Mouse (Mus musculus) liver, embryonic 14.5 days (tissue): Measurements from ENCODE around the gene Rfx2. TPM values are rescaled to one million over a fixed set of nuclear protein-coding genes. Genes with fewer than 3 reads are reported as not detected.

ENCODE experiments used
- ATAC-seq: fragments of 200-750 bp; cut with Nextera tagmentation; 2 replicates; pipeline ENCODE4 v1.8.0; 2017; ENCODE audit warnings: moderate number of reproducible peaks, mild to moderate bottlenecking, moderate library complexity; ENCODE audit not compliant: insufficient read depth
- DNase-seq, 3 experiments: peaks; one replicate each; pipeline ENCODE4 v3.0.0-alpha.2; 2012 to 2013; ENCODE audit warnings: low read depth in 3 of 3, low spot score in 3 of 3
- H3K27ac ChIP-seq: fragments of 300-500 bp; sonication (generic); 2 replicates; pipeline ENCODE4 v1.5.1; 2014; ENCODE audit warnings: moderate library complexity, mild to moderate bottlenecking, control low read depth, inconsistent platforms
- H3K27me3 ChIP-seq: fragments of 300-500 bp; sonication (generic); 2 replicates; pipeline ENCODE4 v1.6.1; 2014; ENCODE audit warnings: mild to moderate bottlenecking, low read length, moderate library complexity; ENCODE audit not compliant: control insufficient read depth, insufficient read depth
- H3K36me3 ChIP-seq: fragments of 300-500 bp; sonication (generic); replicated peaks from 2 replicates; pipeline ENCODE4 v1.6.1; 2014; ENCODE audit warnings: low read depth; ENCODE audit not compliant: control insufficient read depth, insufficient read depth
- H3K4me1 ChIP-seq, 2 experiments: fragments of 200-500 bp in 1 of 2; fragments of 300-500 bp in 1 of 2; sonication (generic) in 1 of 2; replicated peaks; 2 replicates each; pipeline ENCODE4 v1.6.1; 2012 to 2014; ENCODE audit warnings: antibody characterized with exemption in 1 of 2, inconsistent platforms in 1 of 2, low read length in 1 of 2; ENCODE audit not compliant: control insufficient read depth in 2 of 2, insufficient read depth in 2 of 2
- H3K4me2 ChIP-seq: fragments of 300-500 bp; sonication (generic); 2 replicates; pipeline ENCODE4 v1.6.1; 2014; ENCODE audit warnings: low read depth, mild to moderate bottlenecking, control low read depth, moderate library complexity
- H3K4me3 ChIP-seq, 2 experiments: fragments of 200-500 bp in 1 of 2; fragments of 300-500 bp in 1 of 2; sonication (generic) in 1 of 2; 2 replicates each; pipeline ENCODE4 v1.5.1; 2012 to 2014; ENCODE audit warnings: low read depth in 2 of 2, low read length in 2 of 2, mild to moderate bottlenecking in 2 of 2, control low read depth in 1 of 2, inconsistent platforms in 1 of 2, moderate library complexity in 1 of 2; ENCODE audit not compliant: insufficient read depth in 1 of 2
- H3K9ac ChIP-seq: fragments of 300-500 bp; sonication (generic); replicated peaks from 2 replicates; pipeline ENCODE4 v1.6.1; 2014; ENCODE audit warnings: mild to moderate bottlenecking, control low read depth, moderate library complexity
- H3K9me3 ChIP-seq: fragments of 300-500 bp; sonication (generic); 2 replicates; pipeline ENCODE4 v1.6.1; 2016; ENCODE audit warnings: low read length, mixed read lengths; ENCODE audit not compliant: control insufficient read depth
- CTCF ChIP-seq: IDR thresholded peaks from 2 replicates; pipeline ENCODE4 v1.5.1; 2016; ENCODE audit warnings: antibody characterized with exemption, low read depth, control low read depth
- EP300 ChIP-seq: IDR thresholded peaks from 2 replicates; pipeline ENCODE4 v1.6.1; 2016; ENCODE audit warnings: antibody characterized with exemption, low read depth
- WGBS: fragments of 180-500 bp; shearing (Covaris S2); extraction: QIAGEN DNeasy Blood & Tissue Kit; methylation state at CpG from one replicate; pipeline ENCODE4 v1.1.7; 2014; ENCODE audit not compliant: insufficient replicate concordance; 5-methylcytosine and 5-hydroxymethylcytosine counted together
- polyA plus RNA-seq, 2 experiments: library from polyadenylated mRNA; depleted of rRNA in 1 of 2; stranded (reverse) in 1 of 2; unstranded in 1 of 2; fragments of >200 nt; fragmentation: Nextera tagmentation in 1 of 2; extraction: Ambion mirVana in 1 of 2; gene quantifications; 2 replicates each; pipeline versions ENCODE4 v1.2.1 to v1.2.3; 2012 to 2014

Rfx2 gene
- polyA plus RNA-seq, 2 experiments, result 6.8 to 10.7 TPM

DNA sequence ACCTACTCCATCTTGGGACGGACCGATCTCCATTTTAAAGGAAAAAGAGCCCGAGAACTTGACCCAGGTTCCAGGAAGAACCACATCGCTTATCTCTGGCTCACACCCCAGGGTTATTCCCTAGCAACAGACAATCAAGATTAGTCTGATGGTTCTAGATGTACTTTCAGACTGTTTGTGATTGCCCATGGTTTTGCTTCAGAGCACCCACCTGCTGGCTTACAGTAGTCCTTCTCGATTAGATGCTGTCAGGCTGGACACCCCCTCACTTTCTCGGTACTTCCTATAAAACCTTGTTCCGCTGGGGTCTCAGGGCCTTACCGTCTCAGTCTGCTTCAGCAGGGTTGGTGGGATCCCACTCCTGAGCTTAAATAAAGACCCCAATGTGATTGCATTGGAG, 5.5 kb upstream of the Rfx2 start:
- Histone ChIP-seq H3K4me2 (no peak overlapping the region), H3K9ac (no peak overlapping the region), H3K27me3 (no peaks in the 10 kb centered on the region; the same call in 1 of the 2 replicates), H3K9me3 (no peaks in the 10 kb centered on the region), H3K4me1 (peaks cover 8 to 14% of the 10 kb centered on the region in 2 experiments; a peak in 3 of 4 replicates), H3K36me3 (no peaks in the 10 kb centered on the region), H3K4me3 (no peak overlapping the region), H3K27ac (no peak overlapping the region)
- ATAC-seq (peak; percentile 21; the same call in 1 of the 2 replicates), DNase-seq (no peak)
- WGBS, result 46% methylated on average over 8 of the region's 8 CpGs
- TF ChIP-seq EP300 (no peak), CTCF (no peak)

DNA sequence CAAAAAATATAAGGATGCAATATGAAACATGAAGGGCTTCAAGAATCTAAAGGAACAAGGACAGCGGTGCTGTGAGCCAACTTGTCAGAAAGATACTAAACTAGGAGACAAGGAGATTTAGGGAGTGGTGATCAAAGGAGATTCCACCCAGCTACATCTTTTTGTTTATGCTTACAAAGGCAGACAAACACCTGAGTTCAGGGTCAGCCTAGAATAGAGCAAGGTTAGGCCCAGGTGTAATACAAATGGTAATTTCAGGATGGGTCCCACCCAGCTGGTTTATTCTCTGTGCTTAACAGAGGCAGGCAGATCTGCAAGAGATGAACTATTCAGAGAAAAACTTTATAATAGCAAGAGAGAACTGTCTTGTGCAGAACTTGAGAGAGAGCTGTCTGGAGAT, 2.6 kb upstream of the Rfx2 start:
- H3K4me3 ChIP-seq, result no peak overlapping the region
- H3K27me3 ChIP-seq, result no peaks in the 10 kb centered on the region; the same call in 1 of the 2 replicates
- no peaks in the 10 kb centered on the region for H3K9me3 ChIP-seq
- H3K27ac ChIP-seq, result no peak overlapping the region
- WGBS, result 85% methylated on average over 1 of the region's 1 CpGs
- no peak for TF ChIP-seq EP300
- no peak for TF ChIP-seq CTCF
- H3K36me3 ChIP-seq, result no peaks in the 10 kb centered on the region
- H3K4me2 ChIP-seq, result no peak overlapping the region
- DNase-seq, result no peak
- peaks cover 19 to 24% of the 10 kb centered on the region in 2 experiments for H3K4me1 ChIP-seq
- no peak overlapping the region for H3K9ac ChIP-seq
- no peak for ATAC-seq

DNA sequence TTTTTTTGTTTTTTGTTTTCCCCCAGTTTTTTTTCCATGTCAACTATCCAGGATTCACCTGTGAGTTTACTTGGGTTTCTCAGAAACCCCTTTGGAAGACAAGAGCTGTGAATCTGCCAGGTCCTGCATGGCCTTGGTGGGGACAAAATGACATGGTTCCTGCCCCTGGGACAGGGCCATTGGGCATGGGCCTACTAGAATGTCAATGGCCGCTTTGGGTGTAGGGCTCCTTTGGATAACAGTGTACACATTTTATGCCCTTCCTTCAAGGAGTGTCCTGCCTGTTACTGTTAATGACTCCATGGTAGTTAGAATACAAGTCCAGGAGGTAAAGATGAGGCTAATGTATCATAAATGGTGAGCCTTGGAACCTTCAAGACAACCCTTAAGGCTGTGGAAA, 2.1 kb upstream of the Rfx2 start:
- ATAC-seq (no peak), DNase-seq (no peak)
- Histone ChIP-seq H3K9me3 (no peaks in the 10 kb centered on the region), H3K9ac (no peak overlapping the region), H3K4me3 (no peak overlapping the region), H3K4me1 (peaks cover 24 to 27% of the 10 kb centered on the region in 2 experiments), H3K36me3 (no peaks in the 10 kb centered on the region), H3K27ac (no peak overlapping the region), H3K4me2 (no peak overlapping the region), H3K27me3 (no peaks in the 10 kb centered on the region; the same call in 1 of the 2 replicates)
- WGBS, result 71% methylated on average over 1 of the region's 1 CpGs
- TF ChIP-seq EP300 (no peak), CTCF (no peak)

DNA sequence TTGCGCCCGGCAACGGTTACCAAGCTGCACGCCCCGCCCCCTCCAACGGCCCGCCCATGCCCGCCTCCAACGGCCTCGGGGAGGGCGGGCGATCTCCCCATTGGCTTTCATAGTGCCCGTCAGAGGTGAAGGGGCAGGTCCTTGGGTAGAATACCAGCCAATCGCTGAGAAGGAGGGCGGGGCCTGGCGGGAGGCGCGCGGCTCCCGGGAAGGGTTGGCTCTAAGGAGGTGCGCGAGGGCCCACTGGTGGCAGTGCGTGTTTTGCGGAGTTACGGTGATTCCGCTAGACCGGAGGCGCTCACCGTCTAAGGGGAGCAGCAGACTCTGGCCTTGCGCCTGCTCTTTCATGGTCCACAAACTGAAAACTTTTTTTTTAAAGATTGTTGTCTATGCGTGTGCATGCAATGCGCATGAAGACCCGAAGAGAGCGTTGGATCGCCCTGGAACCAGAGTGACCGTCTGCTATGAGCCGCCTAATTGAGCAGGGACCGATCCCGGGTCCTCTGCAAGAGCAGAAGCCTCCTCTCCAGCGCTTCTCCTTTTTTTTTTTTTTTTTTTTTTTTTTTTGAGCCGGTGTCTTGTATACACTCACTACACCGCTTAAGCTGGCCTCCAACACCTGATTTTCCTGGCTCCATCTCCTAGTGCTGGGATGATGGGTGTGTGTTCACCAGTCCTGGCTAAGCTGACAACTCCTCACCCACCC, 451 bp upstream of the Rfx2 start:
- Histone ChIP-seq H3K36me3 (no peaks in the 10 kb centered on the region), H3K27ac (peak overlapping the region; percentile 9; the same call in 1 of the 2 replicates), H3K4me1 (peaks cover 37 to 41% of the 10 kb centered on the region in 2 experiments), H3K4me3 (peak overlapping the region; percentile 68 to 90), H3K27me3 (no peaks in the 10 kb centered on the region; the same call in 1 of the 2 replicates), H3K9ac (peak overlapping the region; percentile 54; the same call in 1 of the 2 replicates), H3K9me3 (no peaks in the 10 kb centered on the region), H3K4me2 (peak overlapping the region; percentile 82)
- under 1% methylated on average over 42 of the region's 42 CpGs for WGBS
- ATAC-seq (peak; percentile 88), DNase-seq (peak; percentile 98)
- TF ChIP-seq EP300 (no peak), CTCF (peak; percentile 95)

GRCm38 (mm10) chr17:56829795-56830194, 1.0 kb downstream of the Rfx2 start:
- ATAC-seq, result no peak
- DNase-seq, result no peak
- Histone ChIP-seq H3K4me2 (peak overlapping the region; percentile 94), H3K9me3 (no peaks in the 10 kb centered on the region), H3K27me3 (no peaks in the 10 kb centered on the region; the same call in 1 of the 2 replicates), H3K36me3 (no peaks in the 10 kb centered on the region), H3K4me1 (peaks cover 46 to 51% of the 10 kb centered on the region in 2 experiments), H3K9ac (peak overlapping the region; percentile 95), H3K27ac (peak overlapping the region; percentile 93), H3K4me3 (peak overlapping the region; percentile 87 to 90)
- 2% methylated on average over 27 of the region's 27 CpGs for WGBS
- no peak for TF ChIP-seq EP300
